Mouse (Mus musculus): ENCODE data around the gene Ifna1.

- TF ChIP-seq MAFK (IDR thresholded peaks at IDR 0.05; ENCODE audit: insufficient read depth, low read depth, low read length) (no peak), ZC3H11A (IDR thresholded peaks at IDR 0.05; ENCODE audit: borderline replicate concordance, low read depth, low read length) (no peak), HCFC1 (IDR thresholded peaks at IDR 0.05; ENCODE audit: borderline replicate concordance, insufficient read depth, low read length) (no peak)
These were observed 30.2 kb downstream of the Ifna1 start, which contains the start of gene Ifne for GRCm38 (mm10) chr4:88880101-88880500.

Measured in ES-E14 (cell line).